Mouse (Mus musculus) G1E-ER4 (cell line): Measurements from ENCODE around the gene Drd4. TPM values are rescaled to one million over a fixed set of nuclear protein-coding genes. Genes with fewer than 3 reads are reported as not detected.

Experiments used
- GATA1 ChIP-seq: IDR thresholded peaks from one replicate; pipeline ENCODE4 v1.8.0; 2012; ENCODE audit warnings: low read length, inconsistent platforms
- polyA plus RNA-seq: library from polyadenylated mRNA; stranded (reverse); fragments of >175 nt; gene quantifications from 2 replicates; pipeline ENCODE4 v1.2.3, GENCODE M21; 2012

Drd4 gene
- polyA plus RNA-seq, 1 experiment = 0.03 TPM

- TF ChIP-seq GATA1 = no peak
Measured at GRCm38 (mm10) chr7:141319446-141319845, 27.6 kb downstream of the Drd4 start.

- no peak for TF ChIP-seq GATA1
Measured at GRCm38 (mm10) chr7:141324686-141325085, 32.9 kb downstream of the Drd4 start.

GRCm38 (mm10) chr7:141326546-141327446 lies 35.0 kb downstream of the Drd4 start:
- no peak for TF ChIP-seq GATA1

GRCm38 (mm10) chr7:141327469-141328372 lies 35.9 kb downstream of the Drd4 start, which contains the start of the genes Deaf1 and Tmem80:
Gene Deaf1 (minus strand): TSS chr7:141327690.
Gene Tmem80 (plus strand): TSS chr7:141327739.
- TF ChIP-seq GATA1 = no peak

- TF ChIP-seq GATA1 = no peak
Measured at GRCm38 (mm10) chr7:141328373-141328990, 36.7 kb downstream of the Drd4 start.

GRCm38 (mm10) chr7:141330706-141331105 lies 38.9 kb downstream of the Drd4 start:
- TF ChIP-seq GATA1 = no peak

GRCm38 (mm10) chr7:141331990-141332389 lies 40.2 kb downstream of the Drd4 start:
- no peak for TF ChIP-seq GATA1

- no peak for TF ChIP-seq GATA1
Measured at GRCm38 (mm10) chr7:141335044-141335579, 43.3 kb downstream of the Drd4 start.

- TF ChIP-seq GATA1 = no peak
Measured at GRCm38 (mm10) chr7:141335682-141336081, 43.9 kb downstream of the Drd4 start.

- no peak for TF ChIP-seq GATA1
Measured at GRCm38 (mm10) chr7:141336296-141336695, 44.5 kb downstream of the Drd4 start.

GRCm38 (mm10) chr7:141337716-141338416 lies 46.1 kb downstream of the Drd4 start:
- no peak for TF ChIP-seq GATA1

- TF ChIP-seq GATA1 = no peak
Measured at GRCm38 (mm10) chr7:141338576-141339131, 46.8 kb downstream of the Drd4 start, which contains the start of gene Eps8l2. Gene Eps8l2 (plus strand): TSS chr7:141338880.

- TF ChIP-seq GATA1 = no peak
Measured at GRCm38 (mm10) chr7:141339215-141339920, 47.6 kb downstream of the Drd4 start.

GRCm38 (mm10) chr7:141340023-141340422 lies 48.2 kb downstream of the Drd4 start:
- no peak for TF ChIP-seq GATA1
